23 mouse cellular contexts compared by ENCODE assay signal in the genomic region with DNA sequence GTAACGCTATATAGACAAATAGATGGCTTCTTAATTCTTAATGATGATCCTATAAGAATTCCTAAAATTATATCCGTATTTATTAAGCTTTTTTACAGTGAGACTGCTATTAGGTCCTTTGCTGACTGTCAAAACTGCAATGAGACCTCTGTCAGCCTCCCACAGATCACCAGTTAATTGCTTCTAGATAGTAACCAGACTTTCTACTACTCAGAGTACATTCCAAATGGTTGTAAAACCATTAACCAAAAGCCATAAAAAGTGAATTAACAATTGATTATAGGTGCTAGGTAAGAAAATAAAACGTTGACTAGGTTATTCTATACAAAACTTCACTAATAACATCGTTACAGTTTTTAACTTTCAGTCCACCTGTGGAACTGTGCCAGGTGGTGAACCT.
"Had no signal": no experiment of that assay in that cellular context is flagged by ENCODE, and none has a peak within 500 bp of the region (broad histone marks: within the 10 kb centered on the region; RNA-seq: fewer than 3 reads in every experiment).

No protein-coding gene starts in this region.

- H3K9ac ChIP-seq: heart, embryonic 12.5 days; heart, embryonic 13.5 days; heart, embryonic 15.5 days; hindbrain, embryonic 12.5 days; hindbrain, embryonic 14.5 days; hindbrain, embryonic 15.5 days; kidney, embryonic 15.5 days had no signal

- DNase-seq: heart, adult 2 months; heart, postnatal 10 days; heart, postnatal 14 days; heart, postnatal 36 days; heart, postnatal 4 days; layer of hippocampus, adult 9-11 months; layer of hippocampus, postnatal 36 days had no signal

- H3K36me3 ChIP-seq: heart, embryonic 10.5 days; heart, embryonic 12.5 days; heart, embryonic 13.5 days; heart, embryonic 15.5 days; hindbrain, embryonic 10.5 days; hindbrain, embryonic 12.5 days; hindbrain, embryonic 15.5 days; kidney, embryonic 15.5 days had no signal

- ATAC-seq: hindbrain, embryonic 16.5 days; hindbrain, postnatal 0 days; inflammation-experienced regulatory T-cells, adult 6 months had no signal

- H3K9me3 ChIP-seq: heart, embryonic 10.5 days; heart, embryonic 12.5 days; heart, embryonic 13.5 days; heart, embryonic 15.5 days; hindbrain, embryonic 10.5 days; hindbrain, embryonic 12.5 days; hindbrain, embryonic 15.5 days; kidney, embryonic 15.5 days had no signal

- H3K27me3 ChIP-seq: heart, embryonic 12.5 days; heart, embryonic 13.5 days; heart, embryonic 15.5 days; hindbrain, embryonic 12.5 days; hindbrain, embryonic 15.5 days; kidney, embryonic 15.5 days had no signal

- H3K27ac ChIP-seq: heart, adult 2 months; heart, embryonic 10.5 days; heart, embryonic 13.5 days; heart, embryonic 15.5 days; hindbrain, embryonic 10.5 days; hindbrain, embryonic 12.5 days; hindbrain, embryonic 14.5 days; hindbrain, embryonic 15.5 days; hindbrain, postnatal 0 days; kidney, embryonic 15.5 days; kidney, postnatal 0 days; layer of hippocampus, adult 2 months; left cerebral cortex, adult 2 months had no signal

- H3K4me3 ChIP-seq: heart, adult 2 months; heart, embryonic 10.5 days; heart, embryonic 12.5 days; heart, embryonic 13.5 days; heart, embryonic 15.5 days; hindbrain, embryonic 10.5 days; hindbrain, embryonic 12.5 days; hindbrain, embryonic 15.5 days; kidney, embryonic 15.5 days; layer of hippocampus, adult 2 months; left cerebral cortex, adult 2 months had no signal

- H3K4me2 ChIP-seq: heart, embryonic 11.5 days; heart, embryonic 12.5 days; heart, embryonic 13.5 days; heart, embryonic 15.5 days; hindbrain, embryonic 12.5 days; hindbrain, embryonic 14.5 days; hindbrain, embryonic 15.5 days; kidney, embryonic 15.5 days had no signal

- H3K4me1 ChIP-seq: heart, embryonic 10.5 days; heart, embryonic 12.5 days; heart, embryonic 13.5 days; heart, embryonic 15.5 days; hindbrain, embryonic 10.5 days; hindbrain, embryonic 12.5 days; hindbrain, embryonic 15.5 days; kidney, embryonic 15.5 days had no signal
